In genomic region chr5:66866019-66866418, GRCm38 (mm10) we compare ENCODE assay signal across 8 mouse cellular contexts.
DNase-seq lines count a peak whose midpoint lies in the region; ATAC-seq lines count a peak whose summit lies in the region.

No protein-coding gene starts in this region.

- DNase-seq in hindbrain, embryonic 11.5 days (ENCODE audit: low spot score): no peak
- DNase-seq in hindbrain, embryonic 10.5 days (ENCODE audit: low spot score): no peak
- DNase-seq in adrenal gland, postnatal 14 days: peak; percentile 83
- DNase-seq in left cerebral cortex, postnatal 14 days (ENCODE audit: low spot score in 2 of 2): peak; percentile 56 to 66
- DNase-seq in testis, postnatal 14 days (ENCODE audit: low spot score): peak; percentile 33
- DNase-seq in gastrocnemius, postnatal 36 days: no peak

- H3K36me3 ChIP-seq in hindbrain, embryonic 11.5 days (ENCODE audit: control insufficient read depth, insufficient read depth, low read length): no peaks in the 10 kb centered on the region
- no peaks in the 10 kb centered on the region for H3K36me3 ChIP-seq in hindbrain, embryonic 10.5 days
- H3K36me3 ChIP-seq in forebrain, embryonic 13.5 days (ENCODE audit: poor library complexity, severe bottlenecking): no peaks in the 10 kb centered on the region

- H3K4me3 ChIP-seq in hindbrain, embryonic 11.5 days (ENCODE audit: low read depth, low read length): no peak overlapping the region
- no peak overlapping the region for H3K4me3 ChIP-seq in hindbrain, embryonic 10.5 days
- no peak overlapping the region for H3K4me3 ChIP-seq in forebrain, embryonic 13.5 days

- no peaks in the 10 kb centered on the region for H3K9me3 ChIP-seq in hindbrain, embryonic 11.5 days (ENCODE audit: control insufficient read depth, low read length)
- no peaks in the 10 kb centered on the region for H3K9me3 ChIP-seq in hindbrain, embryonic 10.5 days
- no peaks in the 10 kb centered on the region for H3K9me3 ChIP-seq in forebrain, embryonic 13.5 days (replicated peaks)

- H3K27ac ChIP-seq in hindbrain, embryonic 11.5 days (ENCODE audit: low read depth, low read length): 0 out of 2 replicates have a peak overlapping the region, but pooled peaks have one; percentile 11
- H3K27ac ChIP-seq in hindbrain, embryonic 10.5 days: no peak overlapping the region
- peak overlapping the region; percentile 48; the same call in 1 of the 2 replicates for H3K27ac ChIP-seq in forebrain, embryonic 13.5 days

- no peak for ATAC-seq in hindbrain, embryonic 11.5 days (ENCODE audit: low FRiP score)
- peak; percentile 66 for ATAC-seq in forebrain, embryonic 13.5 days
- no peak for ATAC-seq in granulocyte monocyte progenitor cell, adult 5-6 weeks (replicated peaks; ENCODE audit: poor library complexity, severe bottlenecking)

- intact Hi-C loops in left cerebral cortex, postnatal 14 days (cut with DNase I): no loop called here
- intact Hi-C loops in gastrocnemius, postnatal 36 days (cut with DNase I): no loop called here

- H3K27me3 ChIP-seq in hindbrain, embryonic 11.5 days (ENCODE audit: control insufficient read depth, insufficient read depth, low read length): no peaks in the 10 kb centered on the region
- H3K27me3 ChIP-seq in hindbrain, embryonic 10.5 days (ENCODE audit: insufficient read depth, poor library complexity, severe bottlenecking): no peaks in the 10 kb centered on the region
- no peaks in the 10 kb centered on the region for H3K27me3 ChIP-seq in forebrain, embryonic 13.5 days

- peaks cover 2% of the 10 kb centered on the region; the same call in 1 of the 2 replicates for H3K4me1 ChIP-seq in hindbrain, embryonic 11.5 days (replicated peaks; ENCODE audit: control insufficient read depth, insufficient read depth, low read length)
- H3K4me1 ChIP-seq in hindbrain, embryonic 10.5 days (replicated peaks): peaks cover 24% of the 10 kb centered on the region
- H3K4me1 ChIP-seq in forebrain, embryonic 13.5 days: peaks cover 40% of the 10 kb centered on the region

- no peak overlapping the region for H3K9ac ChIP-seq in hindbrain, embryonic 11.5 days (ENCODE audit: low read depth, low read length)
- no peak overlapping the region for H3K9ac ChIP-seq in forebrain, embryonic 13.5 days

- 69% methylated on average over 8 of the region's 8 CpGs for WGBS in hindbrain, embryonic 11.5 days
- 76% methylated on average over 8 of the region's 8 CpGs for WGBS in hindbrain, embryonic 10.5 days
- WGBS in forebrain, embryonic 13.5 days: 39% methylated on average over 8 of the region's 8 CpGs

- H3K4me2 ChIP-seq in hindbrain, embryonic 11.5 days (replicated peaks; ENCODE audit: low read depth, low read length): no peak overlapping the region
- no peak overlapping the region for H3K4me2 ChIP-seq in forebrain, embryonic 13.5 days

Comparison
In these comparisons a context has a peak if more than half of its experiments do, and no peak if none do; other contexts are left out.
1. DNase-seq: peak in adrenal gland, postnatal 14 days (single experiment), left cerebral cortex, postnatal 14 days (2 of 2) and testis, postnatal 14 days (single experiment); none in hindbrain, embryonic 11.5 days (single experiment), hindbrain, embryonic 10.5 days (single experiment) and gastrocnemius, postnatal 36 days (0 of 2).